Mouse (Mus musculus) neural tube, embryonic 11.5 days (tissue): ENCODE measurements around the gene Tomm20. TPM values are rescaled to one million over a fixed set of nuclear protein-coding genes. Genes with fewer than 3 reads are reported as not detected.
"Not testable (repeated sequence)": the region's sequence is repeated elsewhere in the genome, so short reads cannot be mapped to it uniquely, and the experiment has no call there.

Experiments used
- ATAC-seq: fragments of 200-750 bp; cut with Nextera tagmentation; 2 replicates; pipeline ENCODE4 v1.8.0; 2017; ENCODE audit warnings: moderate number of reproducible peaks, mild to moderate bottlenecking, moderate TSS enrichment, moderate library complexity; ENCODE audit not compliant: insufficient read depth, low FRiP score, low TSS enrichment
- DNase-seq: peaks from one replicate; pipeline ENCODE4 v3.0.0-alpha.2; 2015; ENCODE audit warnings: low spot score
- H3K27ac ChIP-seq: fragments of 300-500 bp; sonication (generic); 2 replicates; pipeline ENCODE4 v1.5.1; 2014; ENCODE audit warnings: low read depth, mild to moderate bottlenecking, low read length
- H3K27me3 ChIP-seq: fragments of 300-500 bp; sonication (generic); 2 replicates; pipeline ENCODE4 v1.6.1; 2014; ENCODE audit warnings: mild to moderate bottlenecking, low read length, mixed read lengths; ENCODE audit not compliant: control insufficient read depth, insufficient read depth
- H3K36me3 ChIP-seq: fragments of 300-500 bp; sonication (generic); 2 replicates; pipeline ENCODE4 v1.6.1; 2014; ENCODE audit warnings: mild to moderate bottlenecking, low read length, moderate library complexity, mixed read lengths; ENCODE audit not compliant: control insufficient read depth, insufficient read depth
- H3K4me1 ChIP-seq: fragments of 300-500 bp; sonication (generic); 2 replicates; pipeline ENCODE4 v1.6.1; 2014; ENCODE audit warnings: low read length, mixed read lengths; ENCODE audit not compliant: control insufficient read depth, insufficient read depth
- H3K4me2 ChIP-seq: fragments of 300-500 bp; sonication (generic); 2 replicates; pipeline ENCODE4 v1.6.1; 2014; ENCODE audit warnings: low read depth, mild to moderate bottlenecking, moderate library complexity
- H3K4me3 ChIP-seq: fragments of 300-500 bp; sonication (generic); 2 replicates; pipeline ENCODE4 v1.5.1; 2014; ENCODE audit warnings: low read depth, low read length
- H3K9ac ChIP-seq: fragments of 300-500 bp; sonication (generic); 2 replicates; pipeline ENCODE4 v1.6.1; 2014; ENCODE audit warnings: mild to moderate bottlenecking, low read length
- H3K9me3 ChIP-seq: fragments of 300-500 bp; sonication (generic); 2 replicates; pipeline ENCODE4 v1.6.1; 2016; ENCODE audit warnings: low read length; ENCODE audit not compliant: control insufficient read depth
- WGBS: fragments of 180-500 bp; shearing (Covaris S2); extraction: QIAGEN DNeasy Blood & Tissue Kit; methylation state at CpG from one replicate; pipeline ENCODE4 v1.1.7; 2014; 5-methylcytosine and 5-hydroxymethylcytosine counted together
- polyA plus RNA-seq: library from polyadenylated mRNA; unstranded; fragments of >200 nt; fragmentation: Nextera tagmentation; extraction: Ambion mirVana; gene quantifications from 2 replicates; pipeline ENCODE4 v1.2.1, GENCODE M21; 2014

Tomm20 gene
- polyA plus RNA-seq, 1 experiment from 2014 or later = 225 TPM

DNA sequence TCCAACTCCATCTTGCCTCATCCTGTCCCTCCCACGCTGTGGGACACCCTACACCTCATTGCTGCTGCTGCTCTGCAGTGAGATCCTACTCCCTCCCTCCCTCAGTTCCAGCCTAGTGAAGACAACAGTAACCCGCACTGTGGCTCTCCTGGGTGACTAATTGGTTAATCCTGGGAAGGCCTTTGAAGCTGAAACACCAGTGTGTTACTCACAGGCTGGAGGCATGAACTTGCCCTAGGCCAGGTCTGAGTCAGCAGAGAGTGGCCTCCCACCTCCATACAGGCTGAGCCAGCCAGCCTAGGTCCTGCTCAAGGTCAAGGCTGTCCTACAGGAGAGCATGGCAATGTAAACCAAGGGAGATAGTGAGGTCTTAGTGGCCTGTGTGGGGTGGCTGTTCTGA, 26.4 kb downstream of the Tomm20 start:
- H3K27me3 ChIP-seq = no peaks in the 10 kb centered on the region
- H3K4me3 ChIP-seq = no peak overlapping the region
- H3K4me1 ChIP-seq = peaks cover 4% of the 10 kb centered on the region; the same call in 1 of the 2 replicates
- H3K9ac ChIP-seq = no peak overlapping the region
- 61% methylated on average over 2 of the region's 2 CpGs for WGBS
- no peaks in the 10 kb centered on the region for H3K9me3 ChIP-seq
- ATAC-seq (no peak), DNase-seq (no peak)
- no peaks in the 10 kb centered on the region for H3K36me3 ChIP-seq
- H3K4me2 ChIP-seq = no peak overlapping the region
- H3K27ac ChIP-seq = no peak overlapping the region

DNA sequence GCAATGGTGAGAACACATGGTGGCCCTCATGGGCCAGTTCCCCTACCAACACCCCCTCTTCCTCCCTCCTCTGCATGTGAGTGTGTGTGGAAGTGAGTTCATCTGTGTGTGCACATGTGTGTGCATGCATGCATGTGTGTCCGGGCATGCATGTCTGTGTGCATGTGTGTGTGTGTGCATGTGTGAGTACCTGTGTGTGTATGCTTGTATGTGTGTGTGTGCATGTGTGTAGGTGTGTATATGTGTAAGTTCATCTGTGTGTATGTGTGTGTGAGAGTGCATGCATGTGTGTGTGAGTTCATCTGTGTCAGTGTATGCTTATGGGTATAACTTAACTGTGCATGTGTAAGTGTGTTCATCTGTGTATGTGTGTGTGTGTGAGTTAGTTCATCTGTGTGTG, 27.3 kb downstream of the Tomm20 start:
- no peaks in the 10 kb centered on the region for H3K27me3 ChIP-seq
- no peaks in the 10 kb centered on the region for H3K36me3 ChIP-seq
- no peak overlapping the region for H3K4me2 ChIP-seq
- H3K27ac ChIP-seq = no peak overlapping the region
- no peaks in the 10 kb centered on the region for H3K9me3 ChIP-seq
- WGBS = 92% methylated on average over 1 of the region's 1 CpGs
- H3K4me1 ChIP-seq = peaks cover 4% of the 10 kb centered on the region; the same call in 1 of the 2 replicates
- ATAC-seq (no peak), DNase-seq (no peak)
- H3K9ac ChIP-seq = no peak overlapping the region
- no peak overlapping the region for H3K4me3 ChIP-seq

DNA sequence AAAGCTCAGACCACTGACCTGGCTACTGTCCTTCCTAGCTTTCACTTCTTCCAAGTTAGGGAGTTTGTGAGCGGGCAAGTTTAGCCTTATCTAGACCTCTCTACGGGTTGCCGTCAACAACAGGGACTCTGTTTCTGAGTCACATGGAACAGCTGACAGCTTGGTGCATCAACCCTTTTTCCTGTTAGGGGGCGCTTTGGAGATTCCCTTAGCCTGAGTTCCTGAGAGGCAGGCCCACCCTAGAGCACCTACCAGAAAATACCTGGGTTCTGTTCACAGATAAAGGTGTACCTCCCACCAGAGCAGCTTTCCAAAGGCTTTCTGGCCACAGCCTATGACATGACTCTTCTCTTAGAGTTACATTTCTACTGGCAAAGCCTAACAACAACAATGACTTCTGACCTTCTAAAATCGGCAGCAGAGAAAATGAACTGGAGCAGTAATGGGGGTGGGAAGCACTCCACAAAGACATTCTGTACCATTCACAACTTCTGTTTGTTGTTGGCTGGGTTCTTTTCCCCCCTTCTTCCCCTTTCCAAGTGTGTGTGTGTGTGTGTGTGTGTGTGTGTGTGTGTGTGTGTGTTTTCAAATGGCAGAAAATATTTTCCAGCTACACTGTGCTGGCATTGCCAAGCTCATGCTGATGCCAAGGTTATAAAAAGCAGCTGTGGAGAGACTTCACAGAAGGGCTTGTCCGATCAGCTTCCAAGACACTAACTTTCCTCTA, 28.3 kb downstream of the Tomm20 start:
- ATAC-seq (no peak), DNase-seq (no peak)
- Histone ChIP-seq H3K4me3 (no peak overlapping the region), H3K36me3 (no peaks in the 10 kb centered on the region), H3K4me1 (peaks cover 4% of the 10 kb centered on the region; the same call in 1 of the 2 replicates), H3K9me3 (no peaks in the 10 kb centered on the region), H3K27me3 (no peaks in the 10 kb centered on the region), H3K4me2 (no peak overlapping the region), H3K9ac (no peak overlapping the region), H3K27ac (no peak overlapping the region)
- WGBS = 65% methylated on average over 6 of the region's 6 CpGs

DNA sequence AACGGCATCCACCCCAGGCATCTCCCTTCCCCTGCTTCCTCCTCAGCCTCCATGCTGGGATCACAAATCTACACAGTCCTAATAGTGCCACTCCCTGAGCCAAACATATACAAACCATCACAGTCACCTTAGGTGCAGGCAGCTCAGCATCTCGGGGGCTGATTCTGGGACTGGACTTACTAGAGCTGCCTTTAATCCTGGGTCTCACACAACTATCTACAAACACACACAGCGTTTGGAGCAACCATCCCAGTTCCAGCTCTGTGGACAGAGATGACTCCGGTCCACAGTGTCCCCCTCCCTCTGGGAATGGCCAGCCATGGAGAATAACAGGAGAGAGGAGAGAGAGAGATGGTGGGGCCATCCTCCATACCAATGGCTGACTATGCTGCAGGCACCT, 29.0 kb downstream of the Tomm20 start:
- Histone ChIP-seq H3K4me1 (peaks cover 4% of the 10 kb centered on the region; the same call in 1 of the 2 replicates), H3K36me3 (no peaks in the 10 kb centered on the region), H3K9me3 (no peaks in the 10 kb centered on the region), H3K4me2 (no peak overlapping the region), H3K9ac (no peak overlapping the region), H3K4me3 (no peak overlapping the region), H3K27ac (no peak overlapping the region), H3K27me3 (no peaks in the 10 kb centered on the region)
- DNase-seq (no peak), ATAC-seq (no peak)
- 90% methylated on average over 4 of the region's 4 CpGs for WGBS

DNA sequence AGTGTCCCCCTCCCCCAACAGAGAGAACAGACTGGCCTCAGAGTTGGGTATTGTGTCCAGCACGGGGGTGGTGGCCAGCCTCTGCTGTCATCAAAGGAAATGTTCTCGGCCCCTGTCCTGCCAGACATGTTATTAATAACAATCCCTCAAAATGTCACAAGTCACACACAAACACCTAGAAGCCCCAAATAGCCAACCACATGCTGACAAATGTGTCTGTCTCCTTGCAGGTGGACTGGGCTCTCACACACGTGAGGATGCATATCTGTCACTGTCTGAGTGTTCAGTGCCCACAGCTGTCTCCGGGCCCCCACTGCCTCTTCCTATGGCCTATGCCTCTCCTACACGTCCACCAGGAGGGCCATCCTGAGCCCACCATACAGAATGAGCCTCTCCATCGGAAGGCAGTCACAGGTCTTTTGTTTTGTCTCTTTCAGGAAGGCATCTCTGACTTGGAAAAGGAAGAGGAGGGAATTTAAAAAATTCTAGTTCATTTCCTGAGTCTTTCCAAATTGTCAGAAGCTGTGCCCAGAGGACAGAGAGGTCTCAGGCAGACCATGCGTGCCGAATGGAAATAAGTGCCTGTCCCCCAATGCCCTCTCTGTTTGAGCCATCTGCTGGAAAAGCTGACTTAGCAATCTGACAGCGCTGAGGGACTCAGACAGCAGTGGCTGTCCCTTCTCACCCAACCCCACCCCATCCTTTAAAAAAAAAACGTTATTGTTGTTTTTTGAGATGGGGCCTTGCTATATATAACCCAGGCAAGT, 30.9 kb downstream of the Tomm20 start:
- WGBS = 31% methylated on average over 10 of the region's 10 CpGs
- Histone ChIP-seq H3K4me2 (no peak overlapping the region), H3K9ac (no peak overlapping the region), H3K27me3 (no peaks in the 10 kb centered on the region), H3K9me3 (no peaks in the 10 kb centered on the region), H3K36me3 (no peaks in the 10 kb centered on the region), H3K4me1 (peaks cover 4% of the 10 kb centered on the region; the same call in 1 of the 2 replicates), H3K27ac (no peak overlapping the region), H3K4me3 (no peak overlapping the region)
- ATAC-seq = no peak
- DNase-seq = no peak

DNA sequence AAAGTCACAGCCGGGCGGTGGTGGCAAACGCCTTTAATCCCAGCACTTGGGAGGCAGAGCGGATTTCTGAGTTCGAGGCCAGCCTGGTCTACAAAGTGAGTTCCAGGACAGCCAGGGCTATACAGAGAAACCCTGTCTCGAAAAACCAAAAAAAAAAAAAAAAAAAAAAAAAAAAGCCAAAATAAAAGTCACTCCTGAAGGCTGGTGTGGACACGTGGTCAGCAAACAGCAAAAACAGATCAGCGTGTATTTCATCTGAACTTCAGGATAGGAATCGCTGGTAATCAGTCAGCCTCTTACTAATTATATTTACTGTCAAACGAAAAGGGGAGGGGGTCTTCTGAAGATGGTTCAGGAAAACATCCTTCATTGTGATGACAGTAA, 31.5 kb downstream of the Tomm20 start:
- H3K9me3 ChIP-seq, H3K4me2 ChIP-seq, ATAC-seq, H3K36me3 ChIP-seq, DNase-seq, H3K9ac ChIP-seq, H3K4me3 ChIP-seq, H3K4me1 ChIP-seq, H3K27me3 ChIP-seq, H3K27ac ChIP-seq: not testable (repeated sequence)
- 65% methylated on average over 9 of the region's 10 CpGs for WGBS

DNA sequence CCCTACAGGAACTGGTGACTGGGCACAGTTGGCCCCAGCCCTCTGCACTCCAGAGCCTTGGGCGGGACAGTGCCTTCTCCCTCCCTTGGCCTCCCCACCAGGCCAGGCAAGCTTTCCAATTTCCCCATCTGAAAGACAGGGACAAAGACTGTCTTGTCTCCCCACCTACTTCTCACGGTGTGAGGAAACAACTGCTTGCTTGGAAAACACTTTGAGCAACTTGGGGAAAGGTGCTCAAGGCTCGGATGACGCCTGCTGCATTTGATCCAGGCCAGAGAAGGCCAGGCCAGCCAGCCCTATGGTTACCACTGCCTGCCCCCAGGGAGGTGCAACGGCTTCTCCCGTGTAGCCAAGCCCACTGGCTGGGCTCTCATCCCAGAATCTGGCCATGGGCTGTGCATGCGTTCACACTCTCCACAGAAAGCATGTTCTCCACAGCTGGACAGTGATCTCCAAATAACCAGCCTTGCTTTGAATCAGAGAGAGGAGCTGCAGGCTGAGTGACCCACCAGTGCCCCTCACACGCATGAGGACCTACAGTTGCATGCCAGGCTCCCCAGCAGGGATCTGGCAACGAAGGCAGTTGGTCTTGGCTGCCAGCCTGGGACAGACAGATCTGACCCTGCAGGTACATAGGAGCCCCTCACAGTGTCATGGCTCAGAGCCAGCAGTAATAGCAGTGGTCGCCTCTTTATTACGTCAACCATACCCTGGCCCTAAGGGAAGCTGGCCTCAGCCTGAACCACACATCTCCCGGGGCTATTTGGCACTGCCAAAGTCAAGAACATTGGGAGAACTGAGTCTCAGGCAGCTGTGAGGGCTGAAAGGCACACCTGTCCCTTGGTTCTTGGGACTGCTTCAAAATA, 32.2 kb downstream of the Tomm20 start:
- DNase-seq = no peak
- Histone ChIP-seq H3K4me2 (no peak overlapping the region), H3K36me3 (no peaks in the 10 kb centered on the region), H3K4me1 (peaks cover 4% of the 10 kb centered on the region; the same call in 1 of the 2 replicates), H3K9ac (no peak overlapping the region), H3K4me3 (no peak overlapping the region), H3K27ac (no peak overlapping the region), H3K27me3 (no peaks in the 10 kb centered on the region), H3K9me3 (no peaks in the 10 kb centered on the region)
- 60% methylated on average over 12 of the region's 12 CpGs for WGBS
- no peak for ATAC-seq

DNA sequence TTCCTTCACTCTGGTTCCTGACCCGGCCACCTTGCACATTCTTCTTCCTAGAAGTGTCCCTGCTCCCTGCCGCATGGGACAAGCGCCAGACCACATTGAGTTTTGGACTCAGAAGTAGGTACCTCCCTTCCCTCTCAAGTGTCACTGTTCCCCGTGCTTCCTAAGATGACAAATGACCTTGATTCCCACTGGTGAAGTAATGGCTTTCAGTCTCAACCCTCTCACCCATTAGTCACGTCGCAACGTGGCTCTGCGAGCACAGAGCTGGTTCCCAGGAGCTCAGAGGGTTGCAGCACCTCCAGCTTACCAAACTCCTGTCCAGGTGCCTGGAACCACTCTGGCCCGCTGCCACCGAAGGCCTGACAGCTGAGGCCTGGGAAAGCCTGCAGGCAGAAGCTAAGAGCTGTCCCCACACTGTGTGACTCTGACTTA, 36.3 kb downstream of the Tomm20 start:
- Histone ChIP-seq H3K27me3 (no peaks in the 10 kb centered on the region), H3K4me3 (no peak overlapping the region), H3K4me2 (no peak overlapping the region), H3K9me3 (no peaks in the 10 kb centered on the region), H3K36me3 (no peaks in the 10 kb centered on the region), H3K4me1 (no peaks in the 10 kb centered on the region; the same call in 1 of the 2 replicates), H3K27ac (no peak overlapping the region), H3K9ac (no peak overlapping the region)
- ATAC-seq (no peak), DNase-seq (no peak)
- 74% methylated on average over 10 of the region's 10 CpGs for WGBS
